Mouse (Mus musculus): ENCODE measurements at regions not wholly inside any gene's neighbourhood (a gene's known extent, or its start where the extent isn't known, plus 50 kb on each side); places are given as distances from the start of the nearest gene placed in this dataset.

- no peak for TF ChIP-seq CTCF (IDR thresholded peaks at IDR 0.05; ENCODE audit: low read depth)
- no peak for TF ChIP-seq EP300 (optimal IDR thresholded peaks at IDR 0.05)
These were observed 73.7 kb downstream of the Cpn2 start for GRCm38 (mm10) chr16:30193294-30194261.

Measured in stomach, postnatal 0 days (tissue).